Mouse (Mus musculus) thymus, postnatal 36 days (tissue): Measurements from ENCODE around the gene CK137956.

Source experiments
- DNase-seq, 2 experiments: peaks; one replicate each; pipeline ENCODE4 v3.0.0; 2022; ENCODE audit warnings: mixed read lengths in 2 of 2

The CK137956 gene

DNA sequence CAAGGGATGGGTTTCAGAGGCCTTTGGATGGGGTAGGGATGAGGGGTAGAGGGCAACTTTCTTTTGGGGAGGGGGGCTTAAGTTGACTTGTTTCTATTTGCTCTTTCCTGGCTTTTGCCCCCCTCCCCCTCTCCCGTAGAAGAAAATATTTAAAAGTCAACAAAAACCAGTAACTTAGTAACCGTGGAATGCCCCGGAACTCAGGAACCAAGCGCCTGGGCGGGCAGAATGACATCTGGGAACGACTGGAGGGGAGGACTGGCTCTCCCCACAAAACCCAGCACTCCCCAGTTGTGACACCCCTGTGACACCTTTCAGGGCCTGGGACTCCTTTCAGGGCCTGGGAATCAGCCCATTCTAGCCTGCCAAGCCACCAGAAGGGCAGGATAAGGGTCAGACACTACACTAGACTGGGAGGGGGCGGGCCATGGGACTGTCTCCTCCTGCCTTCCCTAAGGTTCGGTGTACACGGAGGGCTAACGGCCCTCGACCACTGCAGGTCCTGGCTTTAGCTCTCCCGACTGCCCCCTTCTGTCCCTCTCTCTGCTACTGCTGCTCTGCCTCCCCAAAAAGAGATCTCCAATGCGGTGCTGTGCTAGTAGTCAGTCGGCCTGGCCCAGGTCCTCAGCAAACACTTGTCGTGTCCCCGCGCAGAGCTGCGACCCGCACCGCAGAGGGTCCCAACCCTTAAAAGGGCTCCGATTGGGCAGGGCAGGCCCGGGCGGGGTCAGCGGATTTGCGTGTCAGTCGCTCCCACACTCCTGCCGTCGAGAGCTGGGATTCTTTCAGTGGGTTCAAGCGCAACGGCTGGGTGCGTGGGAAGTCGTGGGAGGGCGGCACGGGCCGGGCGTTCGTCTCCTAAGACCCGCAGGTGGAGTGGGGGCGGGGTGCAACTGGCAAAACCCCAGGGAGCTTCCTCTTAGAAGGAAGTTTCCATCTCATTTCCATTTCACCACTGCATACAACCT is at the start of gene CK137956:
TSS of gene CK137956 (minus strand) at position 51 of the 968 bp plus-strand sequence.
- DNase-seq = no peak

DNA sequence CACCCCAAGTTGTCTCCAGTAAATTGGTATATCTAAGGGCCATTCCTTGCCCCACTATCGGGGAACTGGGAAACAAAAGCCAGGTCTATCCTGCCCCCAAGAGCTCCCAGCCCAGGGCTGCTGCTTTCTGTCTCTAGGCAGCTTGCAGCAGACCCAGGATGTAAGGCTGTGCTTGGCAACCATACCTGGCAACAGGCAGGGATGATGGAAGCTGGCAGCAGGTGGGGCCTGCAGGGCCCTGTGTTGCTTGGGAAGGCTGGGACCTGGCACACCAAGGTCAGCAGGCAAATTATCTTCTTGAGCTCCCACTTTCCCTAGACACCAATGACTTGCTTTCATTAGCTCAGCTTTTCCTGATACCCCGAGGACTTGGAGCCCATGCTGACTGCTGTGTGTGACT is 48.7 kb upstream of the CK137956 start:
- DNase-seq = no peak

DNA sequence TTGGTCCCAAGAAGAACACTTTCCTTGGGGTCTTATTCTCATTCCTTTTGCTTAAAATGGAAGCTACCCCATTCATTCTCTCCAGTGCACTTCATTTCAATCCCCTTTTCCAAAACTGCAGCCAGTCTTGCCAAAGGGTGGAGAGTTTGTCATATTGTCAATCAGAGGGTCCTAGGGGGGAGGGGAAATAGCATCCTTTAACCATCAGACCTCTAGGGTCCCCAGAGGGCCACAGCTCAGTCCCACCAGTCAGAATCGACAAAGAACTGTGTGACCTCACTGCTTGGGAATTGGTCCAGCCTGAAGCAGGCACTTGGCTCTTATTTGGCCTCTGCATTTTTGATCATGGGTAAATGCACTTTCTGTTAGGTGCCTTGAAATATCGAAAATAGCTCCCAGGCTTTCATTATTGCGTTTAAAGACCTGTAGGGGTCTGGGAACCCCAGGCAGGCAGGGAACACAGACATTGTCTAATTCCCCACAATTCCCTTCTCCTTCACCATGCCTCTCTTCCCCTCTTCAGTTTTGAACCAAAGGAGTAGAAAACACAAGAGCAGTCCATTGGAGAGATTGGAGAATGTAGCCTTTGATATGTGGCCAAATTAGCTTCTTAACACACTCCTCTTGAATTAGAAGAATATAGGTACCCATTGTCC is 34.2 kb upstream of the CK137956 start:
- no peak for DNase-seq

DNA sequence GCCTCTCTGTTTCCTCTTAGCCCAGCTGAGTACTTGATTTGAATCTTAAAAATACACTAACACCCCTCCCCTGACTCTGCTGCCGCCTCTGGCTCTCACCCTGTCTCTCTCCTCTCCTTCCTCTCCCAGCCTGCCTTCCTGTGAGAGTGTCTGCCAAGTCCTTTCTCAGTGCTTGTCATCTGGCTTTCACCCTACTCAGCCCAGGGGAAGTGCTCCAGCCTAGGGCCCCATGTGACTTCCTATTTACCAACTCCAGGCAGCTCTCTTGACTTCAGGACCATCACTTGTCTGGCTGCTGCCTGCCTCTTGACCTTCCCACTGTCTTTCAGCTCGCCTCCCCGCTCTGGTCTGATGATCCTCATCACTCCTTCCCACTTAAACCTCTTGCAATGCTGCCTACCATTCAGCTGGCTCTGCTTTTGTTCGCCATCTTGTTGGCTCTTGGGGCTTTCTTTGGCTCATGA is 31.9 kb upstream of the CK137956 start:
- DNase-seq = no peak

DNA sequence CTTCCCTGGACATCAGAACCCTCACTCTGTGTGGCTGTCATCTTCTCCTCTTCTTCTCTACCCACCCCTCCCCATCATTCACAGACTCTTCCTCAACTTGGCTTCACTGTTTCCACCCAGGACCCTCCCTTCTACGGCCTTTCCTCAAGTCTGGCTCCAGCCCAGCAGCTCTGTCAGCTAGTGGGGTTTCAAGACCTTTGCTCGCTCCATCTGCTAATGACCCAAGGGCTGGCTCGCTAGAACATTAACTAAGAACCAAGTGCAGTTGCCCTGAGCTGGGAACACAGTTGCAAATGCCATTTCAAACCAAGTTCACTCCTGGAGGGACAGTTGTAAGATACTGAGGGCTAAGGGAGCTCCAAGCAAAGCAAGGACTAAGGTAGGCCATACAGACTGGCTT is 28.5 kb upstream of the CK137956 start:
- DNase-seq = no peak

DNA sequence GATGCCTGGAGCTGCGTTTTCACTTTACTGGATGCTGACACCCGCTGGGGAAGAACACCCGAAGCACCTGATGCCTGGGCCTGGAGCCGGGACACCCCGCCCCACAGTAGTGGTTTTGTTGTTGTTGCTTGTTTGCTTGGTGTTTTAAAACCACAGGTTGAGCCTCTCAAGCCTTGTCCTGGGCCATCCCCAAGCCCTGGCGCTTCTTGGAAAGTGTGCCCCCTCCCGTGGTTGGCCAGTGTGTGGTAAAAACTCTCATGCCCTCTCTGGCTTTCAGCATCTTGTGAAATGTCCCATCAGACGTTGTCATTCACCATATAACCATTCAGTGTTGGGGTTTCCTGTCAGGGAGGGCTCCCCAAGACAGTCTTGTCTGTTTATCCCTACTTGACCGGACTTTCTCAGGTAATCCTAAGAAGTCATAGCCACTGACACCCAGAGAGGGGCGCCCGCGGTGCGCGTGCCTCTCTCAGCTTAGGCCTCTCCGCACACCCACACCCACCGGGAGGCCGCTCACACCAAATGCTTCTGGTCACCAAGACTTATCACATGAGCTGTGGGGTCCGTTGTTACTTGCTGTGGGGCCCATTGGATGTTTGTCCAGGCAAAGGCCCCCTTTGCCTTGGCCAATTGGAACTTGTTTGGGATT is 18.7 kb upstream of the CK137956 start:
- no peak for DNase-seq

DNA sequence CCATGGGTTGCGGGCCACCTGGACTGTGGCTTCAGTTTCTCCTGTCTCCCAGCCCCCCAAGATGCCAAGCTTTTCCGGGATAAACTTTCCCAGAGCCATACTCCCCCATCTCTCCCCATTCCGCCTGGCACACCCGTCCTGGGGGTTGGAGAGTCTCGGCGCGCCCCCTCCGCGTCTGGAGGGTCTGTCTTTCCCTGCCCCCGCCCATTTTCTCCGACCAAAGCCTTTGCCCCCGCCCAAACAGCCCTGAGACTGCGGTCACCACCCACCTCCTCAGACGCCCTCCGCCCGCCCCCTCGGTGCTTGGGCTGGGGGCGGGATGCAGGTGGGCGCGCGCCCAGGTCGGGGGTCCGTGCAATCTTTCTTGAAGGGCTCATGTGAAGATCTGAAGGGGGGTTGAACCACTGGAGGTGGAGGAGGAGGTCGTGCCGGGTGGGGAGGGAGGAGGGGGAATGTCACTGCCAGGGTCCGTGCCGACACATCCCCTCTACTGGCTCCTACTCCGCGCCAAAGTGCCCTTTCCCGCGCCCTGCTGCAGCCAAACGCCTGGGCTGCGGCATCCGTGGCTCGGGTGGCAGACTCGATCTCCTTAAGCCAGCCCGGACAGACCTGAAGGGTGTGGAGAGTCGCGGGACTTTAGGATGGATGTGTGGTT is 17.9 kb upstream of the CK137956 start:
- no peak for DNase-seq

DNA sequence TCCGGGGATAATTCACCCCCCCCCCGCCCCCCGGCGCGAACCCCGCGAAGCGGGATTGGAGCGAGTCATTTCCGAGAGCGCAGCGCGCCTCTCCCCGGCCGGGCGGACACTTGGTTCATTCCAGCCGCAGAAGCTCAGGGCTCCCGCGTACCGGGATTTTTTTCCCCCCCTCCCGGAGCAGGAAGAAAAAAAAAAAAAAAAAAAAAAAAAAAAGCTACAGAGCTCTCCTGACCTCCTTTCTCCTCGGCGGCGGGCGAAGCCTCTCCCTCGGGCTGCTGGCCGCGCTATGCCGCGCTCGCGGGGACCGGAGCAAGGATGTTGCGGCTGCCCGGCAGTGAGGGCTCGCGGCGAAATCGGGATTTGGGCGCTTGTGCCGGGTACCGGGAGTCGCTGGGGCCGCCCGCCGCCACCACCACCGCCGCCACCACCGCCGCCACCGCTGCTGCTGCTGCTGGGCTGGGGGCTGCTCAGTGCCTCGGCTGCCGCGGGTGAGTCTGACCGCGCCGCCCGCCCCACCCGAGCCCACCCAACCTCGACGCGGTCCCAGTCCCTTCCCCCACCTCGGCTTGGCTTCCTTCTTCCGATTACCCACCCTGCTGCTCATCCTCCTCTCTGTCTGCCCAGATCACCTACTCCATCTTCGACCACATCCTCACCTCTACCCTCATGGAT is 17.2 kb upstream of the CK137956 start, which contains the start of gene Csmd2:
TSS of gene Csmd2 (plus strand) at position 74 of the 672 bp plus-strand sequence.
- DNase-seq = no peak

DNA sequence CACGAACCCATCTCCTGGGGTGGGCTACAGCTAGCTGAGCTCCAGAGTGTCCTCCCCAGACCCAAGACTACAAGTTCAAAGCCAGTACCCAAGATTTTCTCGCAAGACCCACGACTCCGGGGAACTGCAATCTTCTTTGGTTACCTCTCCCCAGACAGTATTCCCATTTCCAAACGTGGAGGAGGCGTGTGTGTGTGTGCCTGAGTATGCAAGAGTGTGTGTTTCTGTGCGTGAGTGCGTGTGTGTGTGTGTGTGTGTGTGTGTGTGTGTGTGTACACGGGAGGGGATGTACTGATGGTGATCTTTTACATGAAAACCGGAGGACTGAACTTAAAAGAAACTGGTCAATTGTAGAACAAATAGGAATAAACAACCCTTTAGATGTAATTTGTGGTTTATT is 16.5 kb upstream of the CK137956 start:
- DNase-seq = no peak

DNA sequence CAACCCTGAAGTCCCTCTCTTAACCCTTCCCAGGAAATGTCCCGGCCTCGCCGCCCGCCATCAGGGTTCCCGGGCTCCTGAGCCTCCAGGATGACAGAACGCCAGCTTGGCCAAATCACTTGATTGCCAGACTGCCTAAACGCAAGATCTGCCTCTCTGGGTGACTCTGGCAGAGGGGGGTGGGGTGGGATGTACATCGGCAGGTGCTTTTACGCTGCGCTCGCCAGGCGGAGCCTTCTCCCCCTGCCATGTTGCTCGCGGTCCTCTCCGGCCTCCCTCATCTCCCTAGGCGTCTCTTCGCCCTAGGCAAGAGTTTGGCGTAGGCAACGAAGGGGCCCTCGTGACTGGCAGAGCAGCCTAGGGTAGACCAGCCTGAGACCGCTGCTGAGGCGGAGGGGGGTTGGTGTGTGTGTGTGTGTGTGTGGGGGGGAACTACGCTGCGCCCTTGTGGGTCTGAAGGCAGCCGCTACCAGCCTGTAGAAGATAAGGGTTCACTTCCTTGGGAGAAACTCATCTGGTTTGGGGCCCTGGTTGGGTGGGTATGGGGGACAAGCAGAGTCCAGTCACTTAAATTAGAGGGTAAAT is 15.8 kb upstream of the CK137956 start:
- no peak for DNase-seq

DNA sequence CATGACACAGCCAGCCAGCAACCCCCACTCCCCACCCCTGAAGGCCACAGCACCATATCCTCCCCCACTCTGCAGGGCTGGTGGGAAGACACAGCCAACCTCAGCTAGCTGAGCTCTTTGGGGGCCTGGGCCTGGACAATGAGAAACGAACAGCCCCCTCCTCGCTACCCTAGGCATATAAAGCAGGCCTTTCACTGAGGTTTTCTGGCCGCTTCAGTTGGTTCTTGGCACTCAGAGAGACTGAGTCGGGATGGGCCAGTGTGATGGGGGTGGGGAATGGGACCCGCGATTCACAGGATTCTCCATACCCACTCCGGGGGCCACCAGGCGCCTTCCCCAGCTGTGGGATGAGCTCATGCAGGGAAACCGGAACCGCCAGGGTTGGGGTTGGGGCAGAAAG is 15.1 kb upstream of the CK137956 start:
- DNase-seq = no peak

DNA sequence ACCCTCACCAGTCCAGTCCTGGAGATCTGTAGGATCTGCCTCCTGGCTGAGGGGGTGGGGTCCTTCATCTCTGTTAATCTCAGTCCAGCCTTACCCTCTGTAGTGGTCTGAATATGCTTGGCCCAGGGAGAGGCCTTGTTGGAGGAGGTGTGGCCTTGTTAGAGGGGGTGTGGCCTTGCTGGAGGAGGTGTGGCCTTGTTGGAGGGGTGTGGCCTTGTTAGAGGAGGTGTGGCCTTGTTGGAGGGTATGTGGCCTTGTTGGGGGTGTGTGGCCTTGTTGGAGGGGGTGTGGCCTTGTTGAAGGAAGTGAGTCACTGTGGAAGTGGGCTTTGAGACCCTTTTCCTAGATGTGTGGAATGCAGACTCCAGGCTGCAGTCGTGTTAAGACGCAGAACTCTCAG is 13.7 kb upstream of the CK137956 start:
- no peak for DNase-seq

DNA sequence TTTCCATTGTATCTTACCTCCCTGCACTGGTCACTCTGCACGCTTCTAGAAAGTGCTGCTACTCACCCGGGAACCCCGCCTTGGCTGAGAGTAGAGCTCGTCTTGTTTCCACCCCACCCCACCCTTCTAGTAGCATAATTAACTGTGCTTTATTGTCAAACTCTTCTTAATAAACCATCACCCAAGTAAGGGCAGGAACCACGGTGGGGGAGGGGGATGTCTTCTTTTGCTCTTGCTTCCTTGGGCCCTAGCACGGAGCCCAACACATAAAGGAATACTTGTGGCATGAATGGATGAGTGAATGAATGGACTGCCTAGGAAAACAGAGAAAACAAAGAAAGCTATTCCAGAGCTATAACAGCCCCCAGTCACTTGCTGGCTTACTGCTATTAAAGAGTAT is 10.4 kb upstream of the CK137956 start:
- no peak for DNase-seq

DNA sequence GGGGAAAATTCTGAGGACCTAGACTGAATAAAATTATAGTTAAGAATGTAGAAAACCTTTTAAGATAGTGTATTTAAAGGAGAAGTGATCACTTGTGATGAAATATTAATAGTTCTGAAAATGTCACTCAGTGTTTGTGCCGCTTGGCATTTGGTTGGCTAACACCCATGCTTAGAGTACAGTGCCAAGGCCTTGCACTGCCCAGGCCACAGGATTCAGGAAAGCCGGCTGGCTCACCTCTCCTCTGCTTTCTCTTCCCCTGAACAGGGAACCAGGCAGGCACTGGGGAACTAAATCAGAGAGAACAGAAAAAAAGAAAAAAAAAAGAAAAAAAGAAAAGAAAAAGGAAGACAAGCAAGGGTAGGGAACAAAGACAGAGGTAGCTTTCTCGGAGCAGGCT is 2.2 kb upstream of the CK137956 start:
- no peak for DNase-seq

DNA sequence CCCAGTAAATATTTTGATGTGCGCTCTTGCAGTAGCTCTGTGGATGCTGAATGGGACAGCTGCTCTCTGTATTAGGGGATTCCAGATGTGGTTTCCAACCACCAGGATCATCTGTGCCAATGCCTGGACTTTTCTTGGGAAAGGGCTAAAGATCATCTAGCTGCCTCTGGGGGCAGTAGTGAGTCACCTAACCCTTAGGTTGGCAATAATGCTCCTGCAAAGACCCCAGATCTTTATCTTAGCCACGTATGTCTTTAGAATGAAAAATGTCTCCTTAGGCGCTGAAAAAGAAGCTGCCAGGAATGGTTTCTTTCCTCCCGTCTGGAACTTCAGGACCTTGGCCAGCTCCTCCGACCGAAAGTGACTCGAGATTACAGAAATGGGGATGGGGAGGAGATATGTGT is 731 bp downstream of the CK137956 start:
- no peak for DNase-seq

DNA sequence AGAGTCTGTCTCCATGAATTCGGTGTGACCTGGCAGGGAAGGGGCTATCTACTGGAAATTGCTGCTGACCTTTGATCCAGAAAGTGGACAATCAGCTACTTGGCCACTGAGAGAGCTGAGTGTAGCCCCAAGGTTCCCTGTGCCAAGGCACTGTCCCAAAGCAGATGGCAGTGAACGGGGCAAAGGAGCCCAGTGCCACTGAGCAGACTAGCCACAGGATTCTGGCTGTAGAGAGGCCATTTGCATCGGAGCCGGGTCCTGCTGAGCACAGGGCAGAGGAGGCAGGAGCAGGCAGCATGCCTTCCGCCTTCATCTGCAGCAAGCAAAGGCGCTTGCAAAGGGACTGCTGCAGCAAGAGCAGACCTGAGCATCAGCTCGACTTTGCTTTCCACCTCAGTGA is 1.6 kb downstream of the CK137956 start:
- DNase-seq = no peak

DNA sequence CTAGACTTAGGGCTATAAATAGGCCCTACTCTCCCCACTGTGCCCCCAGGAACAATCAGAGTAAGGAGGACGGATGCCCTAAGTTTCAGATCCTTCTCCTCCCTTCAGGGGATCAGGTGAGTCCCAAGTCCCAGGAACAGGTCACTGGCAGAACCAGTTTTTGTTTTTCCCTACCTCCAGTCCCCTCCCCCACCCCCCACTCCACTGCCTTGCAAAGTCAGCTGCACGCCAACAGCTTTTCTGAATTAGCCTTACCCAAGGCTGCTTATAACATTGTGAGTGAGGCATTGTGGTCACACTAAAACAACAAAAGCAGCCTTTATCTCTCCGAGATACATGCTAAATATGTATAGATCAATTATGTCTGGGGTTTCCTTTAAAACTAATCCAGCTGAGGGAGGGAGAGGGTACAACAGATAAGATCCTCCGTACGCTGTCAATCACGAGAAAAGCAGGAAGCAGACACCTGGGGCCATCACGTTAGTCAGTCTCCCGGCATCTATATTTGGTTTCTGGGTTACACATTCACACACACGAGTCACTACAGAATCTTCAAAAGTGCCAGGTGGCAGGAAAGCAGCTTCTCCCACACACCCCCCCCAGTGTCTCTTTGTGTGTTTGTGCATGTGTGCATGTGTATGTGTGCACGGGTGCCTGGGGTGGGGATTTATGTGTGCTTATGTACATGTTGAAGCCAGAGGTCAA is 17.6 kb downstream of the CK137956 start:
- no peak for DNase-seq

DNA sequence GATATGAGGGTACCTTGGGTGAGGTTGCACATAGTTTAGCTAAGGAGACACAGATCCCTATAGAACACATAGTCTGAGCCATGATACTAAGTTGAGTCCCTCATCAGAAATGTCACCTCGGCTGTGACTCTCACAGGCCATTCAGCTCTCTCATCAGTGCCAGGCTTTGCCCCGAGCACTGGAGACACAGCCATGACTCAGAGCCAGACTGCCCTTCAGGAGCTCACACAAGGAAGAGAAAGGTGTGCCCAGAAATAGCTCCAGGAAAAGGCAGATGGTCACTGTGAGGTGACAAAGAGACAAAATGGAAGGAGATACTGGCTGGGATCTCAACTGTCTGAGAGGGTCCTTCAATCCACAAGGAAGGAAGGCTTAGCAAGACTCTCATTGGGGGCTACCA is 23.1 kb downstream of the CK137956 start:
- DNase-seq = no peak

DNA sequence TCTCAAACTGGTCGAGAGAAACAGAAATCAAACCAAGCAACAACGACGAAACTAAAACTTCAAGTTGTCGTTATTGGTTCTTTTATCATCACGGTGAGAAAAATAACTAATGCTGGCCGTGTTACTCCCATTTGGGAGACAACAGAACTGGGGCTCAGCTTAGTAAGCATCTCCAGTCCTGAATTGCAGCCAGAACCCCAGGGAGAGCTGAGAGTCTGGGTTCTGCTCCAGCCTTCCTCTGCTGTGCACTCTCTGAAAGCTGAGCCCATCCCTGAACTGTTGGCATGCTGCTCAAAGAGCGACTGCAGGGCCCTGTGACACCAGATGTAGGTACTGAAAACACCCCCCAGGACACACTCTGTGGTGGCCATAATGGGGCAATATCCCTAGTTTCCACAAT is 33.3 kb downstream of the CK137956 start:
- DNase-seq = no peak

DNA sequence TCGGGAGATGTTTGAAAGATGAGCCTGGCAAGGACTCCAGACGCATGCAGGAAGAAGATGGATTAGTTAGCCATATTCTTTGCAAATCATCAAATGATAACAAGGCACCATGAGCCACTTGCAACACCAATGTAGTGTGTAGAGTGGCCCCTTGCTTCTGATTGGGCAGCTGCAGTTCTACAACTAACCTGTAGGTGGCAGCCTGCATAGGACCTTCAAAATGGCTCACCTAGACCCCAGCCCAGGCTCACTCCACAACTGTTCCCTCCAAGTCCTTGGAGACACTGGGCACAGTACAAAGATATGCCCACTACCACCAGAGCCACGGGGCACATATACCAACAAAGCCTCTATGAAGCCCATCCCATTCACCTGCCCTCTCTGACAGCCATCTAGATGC is 35.4 kb downstream of the CK137956 start:
- no peak for DNase-seq

DNA sequence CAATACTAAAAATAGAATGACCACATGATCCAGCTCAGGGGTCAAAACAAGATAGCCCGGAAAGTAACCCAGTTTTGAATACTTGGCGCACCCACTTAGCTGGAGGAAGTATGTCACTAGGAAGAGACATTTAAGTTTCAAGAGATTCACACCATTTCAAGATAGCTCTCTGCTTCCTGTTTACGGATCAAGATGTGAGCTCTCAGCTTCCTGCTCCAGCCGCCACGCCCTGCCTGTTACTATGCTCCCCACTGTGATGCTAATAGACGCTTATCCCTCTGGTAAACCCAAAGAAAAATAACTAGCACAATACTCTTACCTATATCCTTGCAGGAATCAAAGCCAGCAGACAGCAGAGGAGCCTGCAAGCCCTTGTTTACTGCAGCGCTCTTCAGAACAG is 57.2 kb downstream of the CK137956 start:
- DNase-seq = no peak
